Mouse (Mus musculus): Measurements from ENCODE around the gene Pax4. TPM values are rescaled to one million over a fixed set of nuclear protein-coding genes. Genes with fewer than 3 reads are reported as not detected.
A peak's percentile ranks its signal among the peaks of the same experiment; 100 is the strongest.

The Pax4 gene
- total RNA-seq (2014; fragmentation: Nextera tagmentation) (not detected in 2 replicates), total RNA-seq (2017) (not detected in 2 replicates)

- ATAC-seq (replicated peaks; ENCODE audit: low FRiP score, low TSS enrichment, poor library complexity, severe bottlenecking): no peak
Measured at GRCm38 (mm10) chr6:28449253-28449652, at the start of gene Pax4. Pax4 (minus strand) TSS chr6:28449353.

GRCm38 (mm10) chr6:28497837-28498236, 48.7 kb upstream of the Pax4 start:
- peak; percentile 84 for ATAC-seq (replicated peaks; ENCODE audit: low FRiP score, low TSS enrichment, poor library complexity, severe bottlenecking)

GRCm38 (mm10) chr6:28491198-28491597, 42.0 kb upstream of the Pax4 start:
- peak; percentile 44 for ATAC-seq (replicated peaks; ENCODE audit: low FRiP score, low TSS enrichment, poor library complexity, severe bottlenecking)

- peak; percentile 63 for ATAC-seq (replicated peaks; ENCODE audit: low FRiP score, low TSS enrichment, poor library complexity, severe bottlenecking)
Measured at GRCm38 (mm10) chr6:28490612-28491011, 41.5 kb upstream of the Pax4 start.

- no peak for ATAC-seq (replicated peaks; ENCODE audit: low FRiP score, low TSS enrichment, poor library complexity, severe bottlenecking)
Measured at GRCm38 (mm10) chr6:28488204-28488851, 39.2 kb upstream of the Pax4 start.

GRCm38 (mm10) chr6:28486905-28487304, 37.8 kb upstream of the Pax4 start:
- no peak for ATAC-seq (replicated peaks; ENCODE audit: low FRiP score, low TSS enrichment, poor library complexity, severe bottlenecking)

GRCm38 (mm10) chr6:28486471-28486870, 37.3 kb upstream of the Pax4 start:
- ATAC-seq (replicated peaks; ENCODE audit: low FRiP score, low TSS enrichment, poor library complexity, severe bottlenecking): no peak

- no peak for ATAC-seq (replicated peaks; ENCODE audit: low FRiP score, low TSS enrichment, poor library complexity, severe bottlenecking)
Measured at GRCm38 (mm10) chr6:28486008-28486407, 36.9 kb upstream of the Pax4 start.

- no peak for ATAC-seq (replicated peaks; ENCODE audit: low FRiP score, low TSS enrichment, poor library complexity, severe bottlenecking)
Measured at GRCm38 (mm10) chr6:28482711-28483315, 33.7 kb upstream of the Pax4 start.

- no peak for ATAC-seq (replicated peaks; ENCODE audit: low FRiP score, low TSS enrichment, poor library complexity, severe bottlenecking)
Measured at GRCm38 (mm10) chr6:28480752-28481492, 31.8 kb upstream of the Pax4 start.

GRCm38 (mm10) chr6:28479865-28480751, 31.0 kb upstream of the Pax4 start:
- peak; percentile 97 for ATAC-seq (replicated peaks; ENCODE audit: low FRiP score, low TSS enrichment, poor library complexity, severe bottlenecking)

- no peak for ATAC-seq (replicated peaks; ENCODE audit: low FRiP score, low TSS enrichment, poor library complexity, severe bottlenecking)
Measured at GRCm38 (mm10) chr6:28474839-28475238, 25.7 kb upstream of the Pax4 start, which contains the start of gene Snd1. Snd1 (plus strand) TSS chr6:28475139.

GRCm38 (mm10) chr6:28474211-28474610, 25.1 kb upstream of the Pax4 start:
- ATAC-seq (replicated peaks; ENCODE audit: low FRiP score, low TSS enrichment, poor library complexity, severe bottlenecking): no peak

GRCm38 (mm10) chr6:28471284-28472035, 22.3 kb upstream of the Pax4 start:
- ATAC-seq (replicated peaks; ENCODE audit: low FRiP score, low TSS enrichment, poor library complexity, severe bottlenecking): no peak

- no peak for ATAC-seq (replicated peaks; ENCODE audit: low FRiP score, low TSS enrichment, poor library complexity, severe bottlenecking)
Measured at GRCm38 (mm10) chr6:28470621-28471020, 21.5 kb upstream of the Pax4 start.

- ATAC-seq (replicated peaks; ENCODE audit: low FRiP score, low TSS enrichment, poor library complexity, severe bottlenecking): no peak
Measured at GRCm38 (mm10) chr6:28470017-28470602, 21.0 kb upstream of the Pax4 start.

- ATAC-seq (replicated peaks; ENCODE audit: low FRiP score, low TSS enrichment, poor library complexity, severe bottlenecking): no peak
Measured at GRCm38 (mm10) chr6:28464630-28465029, 15.5 kb upstream of the Pax4 start.

GRCm38 (mm10) chr6:28460534-28460933, 11.4 kb upstream of the Pax4 start:
- ATAC-seq (replicated peaks; ENCODE audit: low FRiP score, low TSS enrichment, poor library complexity, severe bottlenecking): peak; percentile 75; the same call in 1 of the 2 replicates

Measured in megakaryocyte-erythroid progenitor cell, adult 5-6 weeks (primary cell).